Mouse (Mus musculus) cerebellum, postnatal 36 days (tissue): ENCODE data around the gene Gm20388.
A peak's percentile ranks its signal among the peaks of the same experiment; 100 is the strongest.
"Not testable (repeated sequence)": the region's sequence is repeated elsewhere in the genome, so short reads cannot be mapped to it uniquely, and the experiment has no call there.

ENCODE experiments used
- DNase-seq, 2 experiments: peaks; one replicate each; pipeline ENCODE4 v3.0.0; 2021 to 2022; ENCODE audit warnings: mixed read lengths in 2 of 2

Gene Gm20388

DNA sequence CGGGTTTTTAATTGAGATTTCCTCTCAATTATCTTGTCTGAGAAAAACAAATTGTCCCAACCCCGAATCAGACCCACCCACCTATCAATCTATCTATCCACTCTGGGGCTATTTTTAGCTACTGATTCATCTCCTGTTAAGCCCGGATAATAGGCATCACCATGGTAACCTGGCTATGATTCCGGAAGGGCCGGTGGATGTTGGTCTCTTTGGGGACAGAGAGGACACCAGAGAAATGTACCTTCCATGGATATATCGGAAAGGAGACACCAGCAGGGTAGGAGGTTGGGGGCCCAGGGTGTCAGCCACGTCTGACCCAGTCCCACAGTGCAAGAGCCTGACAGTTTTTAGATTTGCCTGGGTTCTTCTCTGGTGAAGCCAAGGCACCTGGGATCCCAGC, 3224.8 kb downstream of the Gm20388 start:
- no peak for DNase-seq

- DNase-seq: no peak
Observed at GRCm38 (mm10) chr8:123135806-123136205, 3225.2 kb downstream of the Gm20388 start.

GRCm38 (mm10) chr8:123136287-123136686, 3225.6 kb downstream of the Gm20388 start:
- no peak for DNase-seq

DNA sequence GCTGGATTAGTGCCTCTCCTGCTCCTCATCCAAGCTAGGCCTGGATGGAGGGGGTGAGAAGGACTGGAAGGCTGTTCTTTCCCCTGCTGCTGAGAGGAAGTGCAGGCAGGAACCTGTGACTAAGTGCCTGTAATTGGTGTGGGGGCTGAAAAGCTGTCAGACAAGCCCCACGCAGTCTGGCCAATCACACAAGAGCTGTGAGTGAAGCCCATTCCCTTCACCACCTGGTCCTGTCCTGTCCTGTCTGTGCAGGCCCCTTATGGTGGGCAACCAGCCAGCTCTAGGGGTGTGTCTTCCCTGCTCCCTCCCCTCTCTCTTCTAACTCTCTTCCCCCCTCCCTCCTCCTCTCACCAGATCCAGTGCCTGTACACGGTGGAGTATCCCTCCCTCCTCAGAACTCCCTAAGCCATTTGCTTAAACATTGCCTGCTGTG, 3227.0 kb downstream of the Gm20388 start:
- no peak for DNase-seq

DNA sequence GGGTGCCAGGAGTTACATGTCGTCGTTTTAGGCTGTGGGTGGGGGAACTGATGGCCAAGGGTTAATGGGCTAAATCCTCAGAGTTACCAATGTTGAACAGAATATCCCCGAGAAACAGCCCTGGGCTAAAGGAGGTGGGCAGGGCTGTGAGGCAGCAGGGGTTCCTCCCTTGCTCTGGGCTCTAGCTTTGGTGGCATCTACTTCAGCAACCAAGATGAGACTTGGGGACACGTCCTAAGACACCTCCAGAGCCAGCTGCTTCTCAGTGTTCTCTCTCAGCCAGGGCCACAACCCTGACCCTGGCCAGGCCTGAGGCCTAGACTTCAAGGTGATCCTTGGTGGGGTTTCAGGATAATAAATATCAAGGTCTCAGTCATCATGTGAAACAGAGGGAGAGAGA, 3228.1 kb downstream of the Gm20388 start:
- no peak for DNase-seq

DNA sequence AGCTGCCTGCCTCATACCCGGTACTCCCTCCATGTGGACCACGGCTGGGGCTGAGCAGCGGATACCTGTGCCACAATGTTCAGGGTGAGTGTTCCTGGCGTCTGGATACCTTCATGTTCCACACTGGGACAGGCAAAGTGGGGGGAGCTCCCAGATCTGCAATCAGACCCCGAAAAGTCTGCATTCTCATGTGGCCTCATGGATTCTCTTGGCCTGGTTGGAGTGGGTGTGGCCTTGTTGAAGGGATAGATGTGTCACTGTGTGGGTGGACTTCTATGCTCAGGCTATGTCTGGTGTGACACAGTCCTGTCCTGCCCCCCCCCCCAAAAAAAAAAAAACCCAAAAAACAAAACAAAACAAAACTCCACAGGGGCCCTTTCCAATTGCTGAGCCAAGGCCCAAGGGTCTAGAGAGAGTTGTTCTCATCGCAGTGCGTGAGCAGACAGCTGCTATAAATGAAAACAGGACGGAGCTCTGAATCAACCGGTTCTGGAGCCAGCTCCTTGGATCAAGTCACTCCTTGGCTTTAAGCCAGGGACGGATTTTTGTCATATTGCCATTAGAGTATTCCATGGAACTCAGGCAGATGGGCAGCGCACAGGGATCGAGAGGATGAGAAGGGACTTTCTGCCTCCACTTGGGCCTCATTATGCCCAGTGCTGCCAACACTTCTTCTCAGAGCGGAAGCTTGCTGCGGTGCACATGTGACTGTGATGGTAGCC, 3231.3 kb downstream of the Gm20388 start:
- peak; percentile 67 to 86 for DNase-seq

GRCm38 (mm10) chr8:123145279-123145678, 3234.6 kb downstream of the Gm20388 start:
- no peak for DNase-seq

GRCm38 (mm10) chr8:123146390-123146789, 3235.7 kb downstream of the Gm20388 start:
- DNase-seq: no peak

GRCm38 (mm10) chr8:123150737-123151171, 3240.1 kb downstream of the Gm20388 start:
- DNase-seq: no peak

DNA sequence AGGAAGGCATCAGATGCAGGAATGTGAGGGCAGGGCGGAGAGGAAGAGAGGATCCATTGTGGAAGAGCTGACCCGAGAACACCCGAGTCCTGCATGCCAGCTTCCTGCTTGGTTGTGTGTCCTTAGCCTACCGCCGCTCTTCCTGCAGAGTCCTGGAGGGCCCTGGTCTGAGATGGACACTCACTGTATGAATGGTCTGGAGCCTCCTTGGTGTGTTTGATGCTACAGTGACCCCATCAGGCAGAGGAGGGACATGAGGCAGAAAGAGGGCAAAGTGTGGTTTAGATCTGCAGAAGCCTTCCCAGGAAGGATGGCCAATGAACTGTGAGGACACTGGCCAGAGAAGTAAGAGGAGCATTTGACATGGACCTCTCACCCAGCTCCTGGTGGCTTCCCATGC, 3244.5 kb downstream of the Gm20388 start:
- peak; percentile 29 to 34 for DNase-seq

DNA sequence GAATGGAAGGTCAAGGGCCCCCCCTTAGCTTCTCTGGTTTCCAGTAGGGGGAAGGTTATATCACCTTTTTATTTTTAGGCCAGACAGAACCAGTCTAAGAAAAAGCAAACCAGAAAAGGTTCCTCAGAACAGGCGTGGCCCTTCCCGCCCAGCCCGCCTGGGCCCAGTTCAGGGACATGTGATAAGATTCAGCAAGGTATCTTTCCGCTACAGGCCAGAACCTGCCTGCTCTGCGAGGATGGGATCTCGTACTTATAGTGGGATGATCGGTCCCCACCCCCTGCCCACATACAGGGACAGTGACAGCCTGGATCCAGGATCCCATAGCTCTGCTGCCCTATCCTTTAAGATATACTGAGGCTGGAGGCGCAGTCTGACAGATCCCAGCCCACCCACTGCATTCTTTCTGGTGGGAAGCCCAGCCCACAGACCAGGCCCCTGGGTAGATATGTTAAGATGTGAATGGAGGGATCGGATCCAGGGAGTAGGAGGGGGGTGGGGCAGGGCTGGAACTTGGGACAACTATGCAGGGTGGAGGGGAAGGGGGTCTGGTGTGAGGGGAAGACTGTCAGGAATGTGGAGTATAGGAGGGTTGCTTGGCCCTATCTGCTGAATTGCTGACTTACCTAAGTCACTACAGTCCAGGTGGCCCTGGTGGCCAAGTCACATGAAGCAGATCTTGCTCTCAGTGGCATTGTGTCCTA, 3245.6 kb downstream of the Gm20388 start:
- no peak for DNase-seq

DNA sequence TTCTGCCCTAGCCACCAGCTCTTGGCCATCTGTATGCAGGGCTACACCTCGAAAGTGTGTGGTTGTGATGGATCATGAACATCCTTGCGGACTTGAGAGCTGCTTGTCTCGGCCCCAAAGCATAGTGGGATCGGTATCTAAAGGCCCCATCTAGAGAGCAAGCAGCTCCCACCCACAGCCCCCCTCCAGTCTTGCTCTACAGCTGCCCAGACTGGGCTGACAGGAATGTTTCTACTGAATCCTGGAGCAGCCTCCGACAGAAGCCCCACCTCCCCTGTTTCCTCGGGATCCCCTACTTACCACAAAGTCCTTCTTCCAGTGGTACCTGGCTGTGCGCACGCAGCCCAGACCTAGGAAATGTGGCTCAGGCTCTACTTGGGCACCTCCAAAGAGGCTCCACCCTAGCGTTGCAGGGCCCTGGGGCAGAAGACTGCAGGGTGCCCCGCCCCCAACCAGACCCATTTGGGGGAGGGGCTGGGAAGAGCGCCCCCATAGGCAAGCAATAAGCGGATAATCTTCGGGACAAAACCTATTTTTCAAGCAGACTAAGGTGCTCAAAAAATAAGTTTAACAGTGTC, 3247.3 kb downstream of the Gm20388 start, which contains the start of gene Sult5a1:
Gene Sult5a1 (minus strand): TSS at position 428 of the 578 bp plus-strand sequence.
- no peak for DNase-seq

- DNase-seq: no peak
Observed at GRCm38 (mm10) chr8:123181391-123181790, 3270.8 kb downstream of the Gm20388 start.

- DNase-seq: no peak
Observed at GRCm38 (mm10) chr8:123185566-123186409, 3275.1 kb downstream of the Gm20388 start, which contains the start of gene Dpep1. TSS of gene Dpep1 (plus strand) at chr8:123186242.

DNA sequence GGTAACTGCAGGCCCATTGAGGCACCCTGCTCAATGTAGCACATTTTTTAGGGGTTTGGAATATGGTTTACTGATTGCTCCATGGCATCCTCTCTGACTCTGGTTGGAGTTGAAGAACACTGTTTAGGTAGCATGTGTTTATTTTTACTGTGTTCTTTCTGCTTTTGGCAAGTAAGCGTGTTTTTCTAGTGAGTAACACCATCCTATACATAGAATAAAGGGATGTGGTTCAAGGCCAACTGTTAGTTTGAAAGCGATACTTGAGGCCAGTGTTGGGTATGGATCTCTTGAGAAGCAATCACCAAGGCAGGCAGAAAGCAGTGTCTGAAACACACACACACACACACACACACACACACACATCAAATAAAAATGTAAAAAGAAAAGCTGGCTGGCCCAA, 3277.4 kb downstream of the Gm20388 start:
- DNase-seq: no peak

GRCm38 (mm10) chr8:123188841-123189240, 3278.2 kb downstream of the Gm20388 start:
- no peak for DNase-seq

GRCm38 (mm10) chr8:123190678-123191077, 3280.0 kb downstream of the Gm20388 start:
- DNase-seq: peak; percentile 59 to 69

DNA sequence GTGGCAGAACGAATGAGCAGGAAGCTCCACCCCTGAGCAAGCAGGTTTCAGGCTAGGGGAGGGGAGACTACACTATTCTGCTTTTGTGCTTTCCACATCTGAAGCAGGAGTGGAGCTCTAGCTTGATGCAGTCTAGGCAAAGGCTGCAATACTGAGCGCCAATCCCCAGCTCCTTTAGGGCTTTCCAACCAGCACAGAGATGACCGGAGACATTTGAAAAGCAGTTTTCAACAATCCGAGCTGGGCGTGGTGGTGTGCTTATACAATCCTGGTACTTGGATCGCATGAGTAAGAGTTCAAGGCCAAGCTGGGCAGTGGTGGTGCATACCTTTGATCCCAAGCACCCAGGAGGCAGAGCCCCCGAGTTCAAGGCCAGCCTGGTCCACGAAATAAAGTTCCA, 3281.3 kb downstream of the Gm20388 start:
- no peak for DNase-seq

DNA sequence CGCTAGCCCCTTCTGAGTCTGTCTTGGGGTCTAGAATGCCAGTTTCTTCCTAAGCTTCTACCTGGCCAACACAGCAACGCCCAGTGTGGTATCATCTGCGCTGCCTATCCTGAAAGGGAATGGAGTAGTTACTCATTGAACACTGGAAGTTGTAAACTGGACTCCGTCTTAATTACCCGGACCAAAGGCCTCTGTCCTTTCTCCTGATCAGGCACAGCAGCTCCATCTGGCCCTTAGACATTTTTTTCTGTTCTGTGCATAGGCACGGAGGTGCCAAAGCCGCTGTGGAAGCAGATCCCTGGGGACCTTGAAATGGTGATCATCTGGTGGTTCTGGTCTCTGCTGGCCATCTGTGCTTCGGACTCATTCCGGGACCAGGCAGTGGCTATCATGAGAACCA, 3283.1 kb downstream of the Gm20388 start:
- no peak for DNase-seq

DNA sequence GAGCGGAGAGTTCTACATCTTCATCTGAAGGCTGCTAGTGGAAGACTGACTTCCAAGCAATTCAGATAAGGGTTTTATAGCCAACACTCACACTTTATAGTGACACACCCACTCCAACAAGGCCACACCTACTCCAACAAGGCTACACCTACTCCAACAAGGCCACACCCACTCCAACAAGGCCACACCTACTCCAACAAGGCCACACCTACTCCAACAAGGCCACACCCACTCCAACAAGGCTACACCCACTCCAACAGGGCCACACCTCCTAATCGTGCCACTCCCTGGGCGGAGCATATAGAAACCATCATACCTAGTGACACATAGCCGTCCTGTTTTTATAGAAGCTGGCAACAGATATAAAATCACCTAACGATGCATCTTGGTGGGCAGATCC, 3286.4 kb downstream of the Gm20388 start:
- not testable (repeated sequence) for DNase-seq

DNA sequence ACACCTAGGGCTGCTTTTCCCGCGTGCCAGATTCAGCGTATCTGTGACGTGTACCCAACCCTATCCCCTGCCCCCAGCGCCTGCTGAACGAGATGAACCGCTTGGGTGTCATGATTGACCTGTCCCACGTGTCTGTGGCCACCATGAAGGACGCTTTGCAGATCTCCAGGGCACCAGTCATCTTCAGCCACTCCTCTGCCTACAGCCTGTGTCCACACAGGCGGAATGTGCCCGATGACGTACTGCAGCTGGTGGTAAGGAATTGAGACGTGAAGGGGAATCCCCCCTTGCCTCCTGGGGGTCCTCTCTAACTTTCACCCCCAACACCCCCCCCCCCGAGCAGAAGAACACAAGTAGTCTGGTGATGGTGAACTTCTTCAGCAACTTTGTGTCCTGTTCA, 3289.2 kb downstream of the Gm20388 start:
- no peak for DNase-seq

DNA sequence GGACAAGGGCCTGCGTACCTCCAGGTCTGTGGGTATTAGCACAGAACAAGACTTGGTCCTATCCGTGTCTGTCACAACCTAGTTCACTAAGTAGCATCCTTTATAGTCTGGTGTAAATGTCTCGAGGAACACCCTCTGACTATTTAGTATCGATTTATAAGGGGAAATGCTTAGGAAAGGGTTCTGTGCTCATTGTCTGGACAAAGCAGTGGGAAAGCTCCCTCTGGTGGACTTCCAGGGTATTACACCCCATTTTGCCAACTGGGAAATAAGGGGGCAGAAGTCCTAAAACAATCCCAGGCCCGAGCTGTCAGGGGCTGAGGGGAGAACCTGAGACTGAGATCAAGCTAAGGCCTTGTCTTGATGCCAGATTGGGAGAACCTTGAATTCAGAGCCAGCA, 3291.6 kb downstream of the Gm20388 start:
- DNase-seq: peak; percentile 70 to 81

- DNase-seq: no peak
Observed at GRCm38 (mm10) chr8:123203571-123203970, 3292.9 kb downstream of the Gm20388 start.
